Mouse (Mus musculus): ENCODE measurements around the gene Bag3. TPM values are rescaled to one million over a fixed set of nuclear protein-coding genes. Genes with fewer than 3 reads are reported as not detected.
A peak's percentile ranks its signal among the peaks of the same experiment; 100 is the strongest.

The Bag3 gene
- polyA plus RNA-seq, 1 experiment from 2014 or later: 3.3 TPM

DNA sequence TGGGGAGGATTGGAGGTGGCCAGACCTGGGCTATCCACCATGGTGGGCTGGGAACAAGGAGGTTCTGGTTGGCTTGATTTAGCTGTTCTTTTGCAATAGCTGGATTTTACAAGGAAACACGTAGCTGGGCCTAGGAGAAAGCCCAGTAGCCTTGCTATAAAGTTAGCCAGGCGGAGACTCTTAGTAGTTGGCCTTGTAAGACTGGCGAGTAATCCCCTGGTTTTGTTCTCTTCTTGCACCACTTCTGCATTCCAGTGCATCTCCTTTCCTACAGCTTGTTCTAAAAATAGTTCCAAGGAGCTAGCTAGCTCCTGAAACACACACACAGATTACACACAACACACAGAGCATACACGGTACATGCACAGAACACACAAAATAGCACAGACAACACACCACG lies 15.4 kb downstream of the Bag3 start:
- Histone ChIP-seq H3K4me3 (no peak overlapping the region), H3K9ac (no peak overlapping the region), H3K9me3 (no peaks in the 10 kb centered on the region), H3K27ac (no peak overlapping the region), H3K4me1 (replicated peaks) (peaks cover 54% of the 10 kb centered on the region), H3K27me3 (peaks cover 5% of the 10 kb centered on the region; the same call in 1 of the 2 replicates), H3K4me2 (no peak overlapping the region), H3K36me3 (no peaks in the 10 kb centered on the region)
- WGBS: 82% methylated on average over 5 of the region's 5 CpGs
- no peak for ATAC-seq (ENCODE audit: low FRiP score)

DNA sequence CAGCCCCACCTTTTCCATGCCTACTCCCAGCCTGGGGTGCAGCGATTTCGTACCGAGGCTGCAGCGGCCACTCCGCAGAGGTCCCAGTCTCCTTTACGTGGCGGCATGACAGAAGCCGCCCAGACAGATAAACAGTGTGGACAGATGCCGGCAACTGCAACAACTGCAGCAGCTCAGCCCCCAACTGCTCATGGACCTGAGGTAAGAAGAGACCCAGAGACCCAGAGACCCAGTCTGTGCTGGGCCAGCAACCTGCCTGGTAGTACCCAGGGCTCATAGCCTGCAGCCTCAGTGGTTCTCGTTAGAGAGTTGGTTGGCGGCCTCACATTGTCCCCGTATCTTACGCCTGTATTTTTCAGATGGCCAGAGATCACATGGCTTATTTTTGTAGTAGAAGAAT lies 16.7 kb downstream of the Bag3 start:
- H3K27ac ChIP-seq: no peak overlapping the region
- H3K36me3 ChIP-seq: no peaks in the 10 kb centered on the region
- no peak overlapping the region for H3K4me3 ChIP-seq
- WGBS: 93% methylated on average over 13 of the region's 13 CpGs
- no peak overlapping the region for H3K9ac ChIP-seq
- H3K4me1 ChIP-seq (replicated peaks): peaks cover 46% of the 10 kb centered on the region
- no peak for ATAC-seq (ENCODE audit: low FRiP score)
- H3K4me2 ChIP-seq: no peak overlapping the region
- peaks cover 5% of the 10 kb centered on the region; the same call in 1 of the 2 replicates for H3K27me3 ChIP-seq
- H3K9me3 ChIP-seq: no peaks in the 10 kb centered on the region

DNA sequence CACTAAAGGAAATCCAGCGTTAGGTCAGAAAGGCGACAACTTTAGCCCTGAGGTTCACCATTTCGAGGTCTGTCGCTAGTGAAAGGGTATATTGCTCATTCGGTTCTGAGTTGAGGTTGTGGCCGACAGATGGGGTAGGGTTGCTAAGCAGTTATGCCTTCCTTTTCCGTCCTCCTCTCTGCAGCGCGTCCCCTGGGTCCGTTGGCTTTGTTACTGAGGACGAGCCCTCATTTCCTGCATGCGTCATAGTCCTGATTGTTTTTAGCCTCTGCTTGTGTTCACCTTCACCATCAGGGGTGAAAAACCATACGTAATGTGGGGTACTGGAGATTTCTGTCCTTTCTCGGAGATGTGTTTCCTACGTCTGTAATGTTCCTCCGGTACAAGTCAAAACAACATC lies 17.3 kb downstream of the Bag3 start:
- peak overlapping the region; percentile 52; the same call in 1 of the 2 replicates for H3K27ac ChIP-seq

DNA sequence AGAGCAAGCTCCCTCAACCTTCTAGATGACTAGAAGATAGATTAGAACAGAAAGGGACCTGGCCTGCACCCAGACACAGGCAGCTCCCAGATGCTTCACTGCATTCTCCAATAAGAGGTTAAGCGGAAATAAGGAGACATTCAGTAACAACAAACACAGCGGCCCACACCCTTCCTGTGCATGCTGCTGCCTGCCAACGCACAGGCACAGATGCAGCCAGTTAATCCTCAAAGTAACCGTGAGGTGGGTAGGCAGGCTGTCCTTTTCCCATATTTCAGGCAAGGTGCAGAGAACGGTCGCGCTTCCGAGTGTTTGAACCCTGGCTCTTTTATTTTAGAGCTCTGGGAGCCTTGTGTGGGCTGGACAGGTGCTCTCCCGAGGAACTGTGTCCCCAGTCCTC lies 17.8 kb downstream of the Bag3 start:
- Histone ChIP-seq H3K4me2 (no peak overlapping the region), H3K27ac (peak overlapping the region; percentile 52; the same call in 1 of the 2 replicates), H3K36me3 (no peaks in the 10 kb centered on the region), H3K9ac (no peak overlapping the region), H3K4me1 (replicated peaks) (peaks cover 35% of the 10 kb centered on the region), H3K27me3 (peaks cover 5% of the 10 kb centered on the region; the same call in 1 of the 2 replicates), H3K4me3 (no peak overlapping the region), H3K9me3 (no peaks in the 10 kb centered on the region)
- ATAC-seq (ENCODE audit: low FRiP score): no peak
- 83% methylated on average over 9 of the region's 9 CpGs for WGBS

More for the DNA sequence above, 17.3 kb downstream of the Bag3 start:
- H3K9me3 ChIP-seq: no peaks in the 10 kb centered on the region
- WGBS: 79% methylated on average over 16 of the region's 16 CpGs
- no peak for ATAC-seq (ENCODE audit: low FRiP score)
- H3K4me3 ChIP-seq: no peak overlapping the region
- H3K9ac ChIP-seq: no peak overlapping the region
- peaks cover 40% of the 10 kb centered on the region for H3K4me1 ChIP-seq (replicated peaks)
- no peak overlapping the region for H3K4me2 ChIP-seq
- H3K36me3 ChIP-seq: no peaks in the 10 kb centered on the region
- peaks cover 5% of the 10 kb centered on the region; the same call in 1 of the 2 replicates for H3K27me3 ChIP-seq

DNA sequence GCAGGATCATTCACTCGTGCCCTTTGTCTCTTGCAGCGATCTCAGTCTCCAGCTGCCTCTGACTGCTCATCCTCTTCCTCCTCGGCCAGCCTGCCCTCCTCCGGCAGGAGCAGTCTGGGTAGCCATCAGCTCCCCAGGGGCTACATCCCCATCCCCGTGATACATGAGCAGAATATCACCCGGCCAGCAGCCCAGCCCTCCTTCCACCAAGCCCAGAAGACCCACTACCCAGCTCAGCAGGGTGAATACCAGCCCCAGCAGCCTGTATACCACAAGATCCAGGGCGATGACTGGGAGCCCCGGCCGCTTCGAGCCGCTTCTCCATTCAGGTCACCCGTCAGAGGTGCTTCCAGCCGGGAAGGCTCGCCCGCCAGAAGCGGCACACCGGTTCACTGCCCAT lies 18.4 kb downstream of the Bag3 start:
- Histone ChIP-seq H3K27me3 (peaks cover 5% of the 10 kb centered on the region; the same call in 1 of the 2 replicates), H3K4me2 (no peak overlapping the region), H3K27ac (peak overlapping the region; percentile 13; the same call in 1 of the 2 replicates), H3K4me3 (no peak overlapping the region), H3K9me3 (no peaks in the 10 kb centered on the region), H3K36me3 (no peaks in the 10 kb centered on the region), H3K4me1 (replicated peaks) (peaks cover 30% of the 10 kb centered on the region), H3K9ac (0 out of 2 replicates have a peak overlapping the region, but pooled peaks have one; percentile 10)
- ATAC-seq (ENCODE audit: low FRiP score): no peak
- 83% methylated on average over 17 of the region's 17 CpGs for WGBS

DNA sequence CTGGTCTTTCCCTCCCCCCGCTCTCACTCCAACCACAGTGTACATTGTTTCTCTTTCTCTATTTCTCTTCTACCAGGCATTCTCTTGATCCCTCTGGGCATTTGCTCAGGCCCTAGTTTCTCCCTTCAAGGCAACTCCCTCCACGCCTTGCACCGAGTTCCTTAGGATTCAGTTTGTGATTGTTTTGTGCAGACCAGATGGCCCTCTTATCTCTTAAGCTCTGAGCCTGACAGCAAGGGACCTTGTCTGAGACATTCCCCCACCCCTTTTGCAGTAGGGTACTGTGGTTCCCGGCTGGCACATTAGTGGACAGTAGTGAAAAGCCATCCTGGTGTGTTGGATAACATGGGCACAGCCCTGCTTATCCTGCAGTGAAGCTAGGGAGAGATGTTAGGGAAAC lies 19.1 kb downstream of the Bag3 start:
- H3K4me3 ChIP-seq: no peak overlapping the region
- H3K4me1 ChIP-seq (replicated peaks): peaks cover 30% of the 10 kb centered on the region
- H3K36me3 ChIP-seq: no peaks in the 10 kb centered on the region
- 79% methylated on average over 4 of the region's 4 CpGs for WGBS
- peaks cover 5% of the 10 kb centered on the region; the same call in 1 of the 2 replicates for H3K27me3 ChIP-seq
- H3K9me3 ChIP-seq: no peaks in the 10 kb centered on the region
- no peak overlapping the region for H3K9ac ChIP-seq
- H3K27ac ChIP-seq: no peak overlapping the region
- no peak overlapping the region for H3K4me2 ChIP-seq
- no peak for ATAC-seq (ENCODE audit: low FRiP score)

DNA sequence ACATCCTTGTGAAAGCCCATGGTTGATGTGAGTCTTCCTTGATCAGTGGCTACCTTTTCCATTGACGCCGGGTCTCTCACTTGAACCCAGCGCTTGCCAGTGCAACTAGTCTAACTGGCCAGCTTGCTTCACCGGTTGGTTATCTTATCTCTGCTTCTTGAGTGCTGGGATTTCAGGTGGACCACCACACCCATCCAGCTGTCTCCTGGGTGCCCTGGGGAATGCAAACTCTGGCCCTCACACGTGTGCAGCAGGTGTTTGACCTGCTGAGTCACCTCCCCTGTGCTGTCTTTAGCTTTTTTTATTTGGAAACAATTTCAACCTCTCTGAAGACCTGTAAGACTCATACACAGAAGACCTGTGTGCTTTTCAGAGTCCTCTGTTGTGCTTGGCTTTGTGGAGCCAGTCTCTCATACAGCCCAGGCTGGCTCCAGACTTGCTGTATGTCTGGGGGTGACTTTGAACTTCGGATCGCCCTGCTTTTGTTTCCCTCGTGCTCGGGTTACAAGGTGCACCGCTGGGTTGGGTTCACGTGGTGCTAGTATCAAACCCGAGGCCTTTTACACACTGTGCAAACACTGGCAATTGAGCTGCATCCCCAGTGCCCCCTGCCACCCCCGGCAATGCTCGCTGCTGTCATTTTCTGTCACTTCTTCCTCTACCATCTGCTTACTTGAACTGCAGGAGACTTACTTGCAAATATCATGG lies 19.9 kb downstream of the Bag3 start:
- WGBS: 82% methylated on average over 14 of the region's 14 CpGs
- Histone ChIP-seq H3K4me3 (no peak overlapping the region), H3K36me3 (no peaks in the 10 kb centered on the region), H3K9me3 (no peaks in the 10 kb centered on the region), H3K4me1 (replicated peaks) (peaks cover 25% of the 10 kb centered on the region), H3K27ac (no peak overlapping the region), H3K4me2 (no peak overlapping the region), H3K9ac (no peak overlapping the region), H3K27me3 (peaks cover 2% of the 10 kb centered on the region; the same call in 1 of the 2 replicates)
- no peak for ATAC-seq (ENCODE audit: low FRiP score)

DNA sequence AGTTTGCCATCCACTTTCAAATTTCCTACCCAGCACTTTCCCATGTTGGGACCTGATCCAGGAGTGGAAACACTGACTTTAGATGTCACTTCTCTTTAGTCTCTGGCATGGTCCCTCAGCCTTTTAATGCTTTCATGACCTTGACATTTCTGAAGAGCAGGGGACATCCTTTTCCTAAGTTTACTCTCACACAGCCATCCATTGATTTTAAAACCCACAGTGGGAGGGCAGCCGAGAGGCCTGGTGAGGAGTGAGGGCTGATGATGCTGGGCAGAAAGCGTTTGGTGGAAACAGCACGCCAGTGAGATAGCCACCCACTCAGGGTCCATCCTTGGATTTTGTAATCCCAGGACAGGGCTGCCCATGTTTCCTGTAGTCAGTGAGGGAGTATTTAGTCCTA lies 20.5 kb downstream of the Bag3 start:
- Histone ChIP-seq H3K4me1 (replicated peaks) (peaks cover 28% of the 10 kb centered on the region), H3K4me2 (no peak overlapping the region), H3K9me3 (no peaks in the 10 kb centered on the region), H3K4me3 (no peak overlapping the region), H3K36me3 (no peaks in the 10 kb centered on the region), H3K27me3 (no peaks in the 10 kb centered on the region), H3K9ac (no peak overlapping the region), H3K27ac (no peak overlapping the region)
- ATAC-seq (ENCODE audit: low FRiP score): no peak
- 80% methylated on average over 3 of the region's 3 CpGs for WGBS

DNA sequence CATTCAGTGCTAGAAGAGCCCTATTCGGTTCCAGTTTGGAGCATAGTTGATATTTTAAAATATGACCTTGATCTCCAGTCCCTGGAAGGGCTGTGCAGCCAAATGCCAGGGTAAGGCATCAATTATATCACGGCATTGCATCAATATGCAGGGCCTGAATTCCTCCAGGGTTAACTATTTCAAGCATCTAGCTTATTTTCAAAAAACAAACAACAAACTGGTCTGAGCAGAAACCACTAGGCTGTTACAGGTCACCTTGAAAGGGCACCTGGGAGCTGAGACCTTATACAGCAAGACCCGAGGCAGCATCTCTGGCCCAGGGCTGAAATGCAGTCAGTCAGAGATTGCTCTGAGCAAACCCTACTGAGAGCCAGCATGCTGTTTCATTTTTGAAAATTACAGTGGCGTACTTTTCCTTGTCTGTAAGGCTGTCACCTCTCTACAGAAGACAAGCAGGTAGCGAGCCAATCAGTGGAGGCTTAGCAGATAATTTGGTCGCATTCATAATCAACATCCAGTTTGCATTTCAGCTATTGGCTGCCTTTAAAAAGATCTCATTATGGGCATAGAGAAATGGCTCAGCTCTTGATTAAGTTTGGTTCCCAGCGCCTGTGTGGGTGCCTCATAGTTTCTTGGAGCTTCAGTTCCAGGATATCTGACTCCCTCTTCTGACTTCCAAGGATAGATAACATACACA lies 21.3 kb downstream of the Bag3 start:
- Histone ChIP-seq H3K4me3 (no peak overlapping the region), H3K9ac (no peak overlapping the region), H3K27ac (no peak overlapping the region), H3K9me3 (no peaks in the 10 kb centered on the region), H3K27me3 (no peaks in the 10 kb centered on the region), H3K4me2 (no peak overlapping the region), H3K4me1 (replicated peaks) (peaks cover 36% of the 10 kb centered on the region), H3K36me3 (no peaks in the 10 kb centered on the region)
- WGBS: 80% methylated on average over 7 of the region's 7 CpGs
- no peak for ATAC-seq (ENCODE audit: low FRiP score)

DNA sequence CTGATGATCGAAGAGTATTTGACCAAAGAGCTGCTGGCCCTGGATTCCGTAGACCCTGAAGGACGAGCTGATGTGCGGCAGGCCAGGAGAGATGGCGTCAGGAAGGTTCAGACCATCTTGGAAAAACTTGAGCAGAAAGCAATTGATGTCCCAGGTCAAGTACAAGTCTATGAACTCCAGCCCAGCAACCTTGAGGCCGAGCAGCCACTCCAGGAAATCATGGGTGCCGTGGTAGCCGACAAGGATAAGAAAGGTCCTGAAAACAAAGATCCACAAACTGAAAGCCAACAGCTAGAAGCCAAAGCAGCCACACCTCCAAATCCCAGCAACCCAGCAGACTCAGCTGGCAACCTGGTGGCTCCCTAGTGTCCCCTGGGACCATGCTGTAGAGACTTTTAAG lies 22.6 kb downstream of the Bag3 start:
- Histone ChIP-seq H3K27me3 (no peaks in the 10 kb centered on the region), H3K36me3 (no peaks in the 10 kb centered on the region), H3K4me2 (no peak overlapping the region), H3K4me3 (no peak overlapping the region), H3K27ac (no peak overlapping the region), H3K4me1 (replicated peaks) (peaks cover 38% of the 10 kb centered on the region), H3K9me3 (no peaks in the 10 kb centered on the region), H3K9ac (no peak overlapping the region)
- no peak for ATAC-seq (ENCODE audit: low FRiP score)
- 92% methylated on average over 8 of the region's 8 CpGs for WGBS

DNA sequence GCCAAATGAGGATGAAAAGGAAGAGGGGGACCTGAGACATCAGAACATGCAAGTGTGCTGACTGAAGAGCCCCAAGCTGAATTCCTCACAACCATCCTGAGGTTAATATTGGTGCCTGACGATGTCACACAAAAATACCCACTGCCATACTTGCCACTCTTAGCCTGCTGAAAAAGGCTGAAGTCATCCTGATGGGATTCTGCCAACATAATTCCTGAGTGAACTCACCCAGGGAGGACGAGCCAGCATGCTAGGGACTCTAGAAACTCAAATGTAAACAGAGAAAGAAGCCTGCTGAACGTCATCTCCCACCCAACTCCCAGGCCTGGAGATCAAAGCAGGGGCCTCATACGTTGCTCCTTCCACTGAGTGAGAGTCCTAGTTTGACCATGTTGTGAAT lies 25.7 kb downstream of the Bag3 start:
- Histone ChIP-seq H3K4me2 (no peak overlapping the region), H3K9me3 (no peaks in the 10 kb centered on the region), H3K27me3 (no peaks in the 10 kb centered on the region), H3K36me3 (no peaks in the 10 kb centered on the region), H3K4me1 (replicated peaks) (peaks cover 35% of the 10 kb centered on the region), H3K4me3 (no peak overlapping the region), H3K9ac (no peak overlapping the region), H3K27ac (peak overlapping the region; percentile 92; the same call in 1 of the 2 replicates)
- 65% methylated on average over 4 of the region's 4 CpGs for WGBS
- no peak for ATAC-seq (ENCODE audit: low FRiP score)

DNA sequence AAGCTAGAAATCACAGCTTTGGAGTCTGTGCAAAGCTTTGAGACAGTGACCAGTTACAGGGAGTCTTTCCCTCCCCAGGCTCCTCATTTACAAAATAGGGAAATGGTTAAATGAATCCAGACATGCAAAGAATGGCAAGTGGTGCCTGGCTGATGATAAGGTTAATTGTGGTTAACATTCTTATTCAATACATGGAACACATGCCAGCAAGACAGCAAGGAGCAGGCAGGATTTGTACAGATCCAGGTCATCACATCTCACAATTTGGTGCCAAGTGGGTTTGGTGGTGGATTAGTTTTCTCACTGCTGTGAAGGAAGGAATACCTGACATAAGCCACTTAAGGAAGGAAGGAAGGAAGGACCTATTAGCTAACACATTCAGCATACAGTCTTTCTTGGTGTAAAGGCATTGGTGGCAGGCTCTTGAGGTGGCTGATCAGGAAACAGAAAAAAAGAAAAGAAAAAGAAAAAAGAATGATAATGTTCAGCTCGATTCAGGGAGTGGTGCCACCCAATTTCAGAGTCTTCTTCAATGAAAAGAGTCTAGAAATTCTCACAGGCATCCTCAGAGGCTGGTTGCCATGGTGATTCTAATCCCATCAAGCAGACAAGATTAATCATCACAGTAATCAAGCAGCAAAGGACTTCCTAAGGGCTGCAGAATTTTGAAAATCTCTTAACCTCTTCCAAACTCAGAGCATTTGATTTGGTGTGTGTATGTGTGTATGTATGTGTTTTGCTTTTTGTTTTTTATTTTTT lies 27.1 kb downstream of the Bag3 start:
- H3K4me1 ChIP-seq (replicated peaks): peaks cover 35% of the 10 kb centered on the region
- H3K27ac ChIP-seq: peak overlapping the region; percentile 92
- peak; percentile 57; the same call in 1 of the 2 replicates for ATAC-seq (ENCODE audit: low FRiP score)
- no peaks in the 10 kb centered on the region for H3K27me3 ChIP-seq
- no peaks in the 10 kb centered on the region for H3K9me3 ChIP-seq
- H3K9ac ChIP-seq: peak overlapping the region; percentile 35; the same call in 1 of the 2 replicates
- no peaks in the 10 kb centered on the region for H3K36me3 ChIP-seq
- no peak overlapping the region for H3K4me2 ChIP-seq
- 15% methylated on average over 1 of the region's 1 CpGs for WGBS
- H3K4me3 ChIP-seq: no peak overlapping the region
